Mouse (Mus musculus) heart, embryonic 16.5 days (tissue): Measurements from ENCODE around the gene Mrpl12. TPM values are rescaled to one million over a fixed set of nuclear protein-coding genes. Genes with fewer than 3 reads are reported as not detected.

Experiments
- ATAC-seq: fragments of 200-750 bp; cut with Nextera tagmentation; replicated peaks from 2 replicates; pipeline ENCODE4 v1.8.0; 2017; ENCODE audit warnings: moderate number of reproducible peaks; ENCODE audit not compliant: insufficient read depth, low FRiP score; ENCODE audit errors: extremely low read depth
- H3K27ac ChIP-seq: fragments of 300-500 bp; sonication (generic); 2 replicates; pipeline ENCODE4 v1.5.1; 2014; ENCODE audit warnings: mild to moderate bottlenecking, low read length, control low read depth, moderate library complexity
- H3K27me3 ChIP-seq: fragments of 300-500 bp; sonication (generic); 2 replicates; pipeline ENCODE4 v1.6.1; 2014; ENCODE audit warnings: low read length, mixed read lengths; ENCODE audit not compliant: control insufficient read depth, insufficient read depth
- H3K36me3 ChIP-seq: fragments of 300-500 bp; sonication (generic); 2 replicates; pipeline ENCODE4 v1.6.1; 2014; ENCODE audit not compliant: control insufficient read depth, insufficient read depth
- H3K4me1 ChIP-seq: fragments of 300-500 bp; sonication (generic); 2 replicates; pipeline ENCODE4 v1.6.1; 2014; ENCODE audit warnings: low read length, mixed read lengths; ENCODE audit not compliant: control insufficient read depth, insufficient read depth
- H3K4me2 ChIP-seq: fragments of 300-500 bp; sonication (generic); 2 replicates; pipeline ENCODE4 v1.6.1; 2014; ENCODE audit warnings: low read depth, mild to moderate bottlenecking, control low read depth, low read length
- H3K4me3 ChIP-seq: fragments of 300-500 bp; sonication (generic); 2 replicates; pipeline ENCODE4 v1.5.1; 2014; ENCODE audit warnings: mild to moderate bottlenecking, control low read depth, low read length
- H3K9ac ChIP-seq: fragments of 300-500 bp; sonication (generic); 2 replicates; pipeline ENCODE4 v1.6.1; 2014; ENCODE audit warnings: low read length, control low read depth
- H3K9me3 ChIP-seq: fragments of 300-500 bp; sonication (generic); replicated peaks from 2 replicates; pipeline ENCODE4 v1.6.1; 2016; ENCODE audit warnings: low read length; ENCODE audit not compliant: control insufficient read depth
- WGBS: fragments of 180-500 bp; shearing (Covaris S2); extraction: QIAGEN DNeasy Blood & Tissue Kit; methylation state at CpG from one replicate; pipeline ENCODE4 v1.1.7; 2014; 5-methylcytosine and 5-hydroxymethylcytosine counted together
- polyA plus RNA-seq: library from polyadenylated mRNA; unstranded; fragments of >200 nt; fragmentation: Nextera tagmentation; extraction: Ambion mirVana; gene quantifications from 2 replicates; pipeline ENCODE4 v1.2.1, GENCODE M21; 2015

The Mrpl12 gene
- polyA plus RNA-seq, 1 experiment from 2014 or later = 252 TPM

GRCm38 (mm10) chr11:120534093-120534492 lies 49.7 kb downstream of the Mrpl12 start:
- no peak for ATAC-seq

GRCm38 (mm10) chr11:120535145-120535544 lies 50.7 kb downstream of the Mrpl12 start:
- Histone ChIP-seq H3K36me3 (no peaks in the 10 kb centered on the region), H3K4me1 (peaks cover 29% of the 10 kb centered on the region), H3K4me3 (no peak overlapping the region), H3K27ac (no peak overlapping the region), H3K4me2 (no peak overlapping the region), H3K9me3 (no peaks in the 10 kb centered on the region), H3K27me3 (peaks cover 37% of the 10 kb centered on the region), H3K9ac (no peak overlapping the region)
- WGBS = 43% methylated on average over 3 of the region's 3 CpGs
- no peak for ATAC-seq

More at GRCm38 (mm10) chr11:120534093-120534492, 49.7 kb downstream of the Mrpl12 start:
- no peak overlapping the region for H3K9ac ChIP-seq
- peaks cover 48% of the 10 kb centered on the region for H3K27me3 ChIP-seq
- 78% methylated on average over 8 of the region's 8 CpGs for WGBS
- H3K4me3 ChIP-seq = no peak overlapping the region
- no peaks in the 10 kb centered on the region for H3K36me3 ChIP-seq
- H3K4me2 ChIP-seq = no peak overlapping the region
- H3K9me3 ChIP-seq = no peaks in the 10 kb centered on the region
- no peak overlapping the region for H3K27ac ChIP-seq
- peaks cover 19% of the 10 kb centered on the region for H3K4me1 ChIP-seq

- Histone ChIP-seq H3K9me3 (no peaks in the 10 kb centered on the region), H3K4me1 (peaks cover 25% of the 10 kb centered on the region), H3K36me3 (no peaks in the 10 kb centered on the region), H3K27ac (no peak overlapping the region), H3K27me3 (peaks cover 31% of the 10 kb centered on the region), H3K4me2 (no peak overlapping the region), H3K4me3 (no peak overlapping the region), H3K9ac (no peak overlapping the region)
- 63% methylated on average over 3 of the region's 3 CpGs for WGBS
- no peak for ATAC-seq
These were observed 51.4 kb downstream of the Mrpl12 start for GRCm38 (mm10) chr11:120535804-120536203.

- 33% methylated on average over 3 of the region's 3 CpGs for WGBS
- peak; percentile 47 for ATAC-seq
- no peak overlapping the region for H3K4me2 ChIP-seq
These were observed 54.1 kb downstream of the Mrpl12 start for GRCm38 (mm10) chr11:120538485-120538884.

More at GRCm38 (mm10) chr11:120538485-120538884, 54.1 kb downstream of the Mrpl12 start:
- H3K36me3 ChIP-seq = peaks cover 7% of the 10 kb centered on the region
- peaks cover 7% of the 10 kb centered on the region; the same call in 1 of the 2 replicates for H3K27me3 ChIP-seq
- H3K27ac ChIP-seq = peak overlapping the region; percentile 61
- no peak overlapping the region for H3K9ac ChIP-seq
- no peak overlapping the region for H3K4me3 ChIP-seq
- H3K4me1 ChIP-seq = peaks cover 26% of the 10 kb centered on the region
- no peaks in the 10 kb centered on the region for H3K9me3 ChIP-seq

Other genes starting within 250 kb of the Mrpl12 start
- gene Actg1, start 136.1 kb upstream of the Mrpl12 start, polyA plus RNA-seq = 1,134 and 1,179 TPM in 2 replicates
- 0.71 and 0.91 TPM in 2 replicates for gene Fscn2, start 123.1 kb upstream of the Mrpl12 start, polyA plus RNA-seq
- 28.8 and 37.3 TPM in 2 replicates for gene Faap100, start 105.8 kb upstream of the Mrpl12 start, polyA plus RNA-seq
- 26.7 and 27.7 TPM in 2 replicates for gene Nploc4, start 46.9 kb upstream of the Mrpl12 start, polyA plus RNA-seq
- 0.09 TPM in 1 of 2 replicates, not detected in the other for gene Tspan10, start 42.0 kb upstream of the Mrpl12 start, polyA plus RNA-seq
- 0.28 and 0.29 TPM in 2 replicates for gene Pde6g, start 31.1 kb upstream of the Mrpl12 start, polyA plus RNA-seq
- gene Oxld1, start 26.5 kb upstream of the Mrpl12 start, polyA plus RNA-seq = 23.2 and 23.5 TPM in 2 replicates
- 25.4 and 27.4 TPM in 2 replicates for gene Ccdc137, start 26.5 kb upstream of the Mrpl12 start, polyA plus RNA-seq
- 33.6 and 34.2 TPM in 2 replicates for gene Arl16, start 17.0 kb upstream of the Mrpl12 start, polyA plus RNA-seq
- gene Slc25a10, start 7.2 kb downstream of the Mrpl12 start, polyA plus RNA-seq = 39.6 and 43.9 TPM in 2 replicates
- gene Gcgr, start 46.1 kb downstream of the Mrpl12 start, polyA plus RNA-seq = 1.4 and 2.7 TPM in 2 replicates
- 134 and 139 TPM in 2 replicates for gene Mcrip1, start 65.1 kb downstream of the Mrpl12 start, polyA plus RNA-seq
- gene Ppp1r27, start 66.5 kb downstream of the Mrpl12 start, polyA plus RNA-seq = 3.3 and 8.5 TPM in 2 replicates
- 435 and 437 TPM in 2 replicates for gene P4hb, start 88.6 kb downstream of the Mrpl12 start, polyA plus RNA-seq
- 435 and 439 TPM in 2 replicates for gene Arhgdia, start 97.0 kb downstream of the Mrpl12 start, polyA plus RNA-seq
- 223 and 229 TPM in 2 replicates for gene Alyref, start 113.8 kb downstream of the Mrpl12 start, polyA plus RNA-seq
- gene Anapc11, start 113.8 kb downstream of the Mrpl12 start, polyA plus RNA-seq = 179 and 193 TPM in 2 replicates
- 13.6 and 15.5 TPM in 2 replicates for gene Npb, start 123.9 kb downstream of the Mrpl12 start, polyA plus RNA-seq
- gene Pcyt2, start 133.3 kb downstream of the Mrpl12 start, polyA plus RNA-seq = 109 and 117 TPM in 2 replicates
- 21.1 and 28.1 TPM in 2 replicates for gene Sirt7, start 140.6 kb downstream of the Mrpl12 start, polyA plus RNA-seq
- 14.7 and 19.1 TPM in 2 replicates for gene Mafg, start 149.0 kb downstream of the Mrpl12 start, polyA plus RNA-seq
- gene Pycr1, start 159.2 kb downstream of the Mrpl12 start, polyA plus RNA-seq = 15.2 and 18.5 TPM in 2 replicates
- gene Myadml2, start 163.5 kb downstream of the Mrpl12 start, polyA plus RNA-seq = 17.0 and 19.5 TPM in 2 replicates
- 0.20 and 1.00 TPM in 2 replicates for gene Notum, start 176.6 kb downstream of the Mrpl12 start, polyA plus RNA-seq
- 105 and 109 TPM in 2 replicates for gene Aspscr1, start 188.4 kb downstream of the Mrpl12 start, polyA plus RNA-seq
- gene Cenpx, start 229.1 kb downstream of the Mrpl12 start, polyA plus RNA-seq = 107 and 112 TPM in 2 replicates
- gene Lrrc45, start 229.3 kb downstream of the Mrpl12 start, polyA plus RNA-seq = 34.1 and 34.8 TPM in 2 replicates
- 8.7 and 10.6 TPM in 2 replicates for gene Rac3, start 236.9 kb downstream of the Mrpl12 start, polyA plus RNA-seq
- 15.3 and 17.1 TPM in 2 replicates for gene Dcxr, start 242.7 kb downstream of the Mrpl12 start, polyA plus RNA-seq
- gene Cbr2, start 247.5 kb downstream of the Mrpl12 start, polyA plus RNA-seq = 54.8 and 59.4 TPM in 2 replicates